In the genomic region with DNA sequence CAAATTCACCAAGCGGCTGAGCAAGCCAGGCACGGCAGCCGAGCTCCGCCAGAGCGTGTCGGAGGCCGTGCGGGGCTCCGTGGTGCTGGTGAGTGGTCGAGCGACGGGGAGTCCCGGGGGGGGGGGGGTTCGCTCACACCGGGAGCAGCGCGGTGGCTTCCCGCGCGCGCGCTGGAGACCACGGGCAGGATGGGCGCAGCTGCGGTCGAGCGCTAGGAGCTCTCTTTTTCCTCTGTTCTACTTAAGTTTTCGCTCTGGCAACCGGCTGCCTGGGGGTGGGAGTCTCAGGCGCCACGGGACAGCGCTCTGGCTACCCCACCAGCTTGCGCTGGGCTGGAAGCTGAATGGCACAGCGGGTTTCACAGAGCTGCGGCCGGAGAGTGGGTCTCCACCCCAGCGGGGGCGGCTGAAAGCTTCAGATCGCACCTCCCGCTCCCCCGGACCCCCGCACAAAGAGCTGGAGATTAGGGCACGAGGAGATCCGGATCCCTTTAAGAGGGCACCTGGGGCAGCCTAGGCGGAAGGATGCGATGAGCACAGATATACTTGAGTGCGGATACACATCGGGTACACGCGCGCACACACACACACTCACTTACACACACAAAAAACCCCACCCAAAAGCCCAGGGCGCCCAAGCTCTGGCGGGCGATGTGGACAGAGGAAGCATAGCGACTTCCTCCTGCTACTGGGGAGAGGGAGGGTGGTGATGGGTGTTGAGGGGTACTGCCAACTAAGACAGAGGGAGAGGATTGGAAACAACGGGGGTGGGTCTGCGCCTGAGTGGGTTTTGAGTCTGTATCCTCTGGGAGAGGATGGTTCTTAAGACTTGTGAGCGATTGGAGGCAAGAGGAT, we compare ENCODE assay signal across 8 mouse cellular contexts. TPM values are rescaled to one million over a fixed set of nuclear protein-coding genes. Genes with fewer than 3 reads are reported as not detected.
DNase-seq lines count a peak whose midpoint lies in the region; ATAC-seq and TF ChIP-seq lines count a peak whose summit lies in the region.

No protein-coding gene starts in this region.

- no peak for TF ChIP-seq CTCF in kidney, adult 2 months (conservative IDR thresholded peaks at IDR 0.05; ENCODE audit: insufficient read depth, insufficient read length, low read depth, low read length)
- no peak for TF ChIP-seq CTCF in midbrain, postnatal 0 days (IDR thresholded peaks at IDR 0.05)

- H3K4me1 ChIP-seq in kidney, adult 2 months (ENCODE audit: control insufficient read depth, insufficient read depth, low read length), result no peaks in the 10 kb centered on the region
- no peaks in the 10 kb centered on the region for H3K4me1 ChIP-seq in liver, embryonic 11.5 days (replicated peaks; ENCODE audit: control insufficient read depth, insufficient read depth, low read length)
- no peaks in the 10 kb centered on the region for H3K4me1 ChIP-seq in midbrain, postnatal 0 days (ENCODE audit: insufficient read depth, low read length)
- H3K4me1 ChIP-seq in stomach, embryonic 14.5 days (ENCODE audit: control insufficient read depth, insufficient read depth, low read length), result no peaks in the 10 kb centered on the region

- DNase-seq in kidney, adult 2 months, result no peak
- no peak for DNase-seq in kidney, adult 9 months
- DNase-seq in cerebellum, adult 18-20 months, result peak; percentile 5 to 22
- DNase-seq in frontal cortex, postnatal 10 days (ENCODE audit: low spot score in 2 of 2), result peak; percentile 4 to 12
- DNase-seq in liver, embryonic 11.5 days (ENCODE audit: low spot score), result peak; percentile 34
- DNase-seq in midbrain, postnatal 0 days (ENCODE audit: low spot score), result peak; percentile 15

- no peaks in the 10 kb centered on the region for H3K36me3 ChIP-seq in kidney, adult 2 months (ENCODE audit: control insufficient read depth, insufficient read depth, low read length)
- H3K36me3 ChIP-seq in liver, embryonic 11.5 days (ENCODE audit: control insufficient read depth, insufficient read depth, low read length), result no peaks in the 10 kb centered on the region
- no peaks in the 10 kb centered on the region for H3K36me3 ChIP-seq in midbrain, postnatal 0 days (ENCODE audit: insufficient read depth, low read length)
- no peaks in the 10 kb centered on the region for H3K36me3 ChIP-seq in stomach, embryonic 14.5 days (ENCODE audit: control insufficient read depth, insufficient read depth, low read length)

- 1% methylated on average over 47 of the region's 58 CpGs for WGBS in kidney, adult 2 months
- 6% methylated on average over 53 of the region's 58 CpGs for WGBS in liver, embryonic 11.5 days
- WGBS in midbrain, postnatal 0 days, result 22% methylated on average over 41 of the region's 58 CpGs
- WGBS in stomach, embryonic 14.5 days, result 23% methylated on average over 50 of the region's 58 CpGs

- H3K9me3 ChIP-seq in liver, embryonic 11.5 days (ENCODE audit: control insufficient read depth, low read length), result no peaks in the 10 kb centered on the region
- H3K9me3 ChIP-seq in midbrain, postnatal 0 days (ENCODE audit: low read length), result no peaks in the 10 kb centered on the region
- no peaks in the 10 kb centered on the region for H3K9me3 ChIP-seq in stomach, embryonic 14.5 days (ENCODE audit: control insufficient read depth, low read depth, low read length)

- H3K27me3 ChIP-seq in kidney, adult 2 months (replicated peaks; ENCODE audit: control insufficient read depth, insufficient read depth, low read length), result no peaks in the 10 kb centered on the region
- H3K27me3 ChIP-seq in liver, embryonic 11.5 days (replicated peaks; ENCODE audit: control insufficient read depth, insufficient read depth, low read length), result peaks cover 9% of the 10 kb centered on the region; the same call in 1 of the 2 replicates
- no peaks in the 10 kb centered on the region for H3K27me3 ChIP-seq in midbrain, postnatal 0 days (ENCODE audit: insufficient read depth, low read length)
- H3K27me3 ChIP-seq in stomach, embryonic 14.5 days (ENCODE audit: control insufficient read depth, insufficient read depth, low read length), result no peaks in the 10 kb centered on the region

- no peak overlapping the region for H3K27ac ChIP-seq in kidney, adult 2 months (ENCODE audit: insufficient read depth, low read depth, low read length)
- H3K27ac ChIP-seq in liver, embryonic 11.5 days (ENCODE audit: low read depth, low read length), result no peak overlapping the region
- H3K27ac ChIP-seq in midbrain, postnatal 0 days (ENCODE audit: low read depth, low read length), result peak overlapping the region; percentile 51
- H3K27ac ChIP-seq in stomach, embryonic 14.5 days (ENCODE audit: low read length), result peak overlapping the region; percentile 63; the same call in 1 of the 2 replicates

- TF ChIP-seq POLR2A in kidney, adult 2 months (IDR thresholded peaks at IDR 0.05; ENCODE audit: low read depth, low read length), result no peak

- peak overlapping the region; percentile 37; the same call in 1 of the 2 replicates for H3K9ac ChIP-seq in liver, embryonic 11.5 days (ENCODE audit: low read depth, low read length)
- peak overlapping the region; percentile 51 for H3K9ac ChIP-seq in midbrain, postnatal 0 days (replicated peaks; ENCODE audit: low read length, poor library complexity, severe bottlenecking)
- H3K9ac ChIP-seq in stomach, embryonic 14.5 days (replicated peaks; ENCODE audit: low read depth, low read length), result peak overlapping the region; percentile 48

- peak overlapping the region; percentile 61 for H3K4me3 ChIP-seq in kidney, adult 2 months (ENCODE audit: insufficient read depth, low read depth, low read length)
- peak overlapping the region; percentile 57 for H3K4me3 ChIP-seq in liver, embryonic 11.5 days (ENCODE audit: low read depth, low read length)
- peak overlapping the region; percentile 59 for H3K4me3 ChIP-seq in midbrain, postnatal 0 days (ENCODE audit: low read depth, low read length)
- peak overlapping the region; percentile 48 for H3K4me3 ChIP-seq in stomach, embryonic 14.5 days (ENCODE audit: low read depth, low read length)

- peak overlapping the region; percentile 65 for H3K4me2 ChIP-seq in liver, embryonic 11.5 days
- peak overlapping the region; percentile 58 for H3K4me2 ChIP-seq in midbrain, postnatal 0 days (ENCODE audit: low read depth, low read length, poor library complexity, severe bottlenecking)
- H3K4me2 ChIP-seq in stomach, embryonic 14.5 days (replicated peaks; ENCODE audit: low read depth, low read length), result peak overlapping the region; percentile 53

- ATAC-seq in inflammation-experienced regulatory T-cells, adult 6 months, result peak; percentile 57
- peak; percentile 26; the same call in 1 of the 2 replicates for ATAC-seq in liver, embryonic 11.5 days (replicated peaks; ENCODE audit: low FRiP score)
- ATAC-seq in midbrain, postnatal 0 days (ENCODE audit: low FRiP score), result peak; percentile 71
- ATAC-seq in stomach, embryonic 14.5 days (ENCODE audit: insufficient number of reproducible peaks, insufficient read depth, low FRiP score, low read depth), result peak; percentile 53

RNA-seq across cellular contexts. Expression of gene Dock11, which starts 0.5 kb away (rescaled TPM):
- 0.37 and 0.75 TPM in 2 replicates for polyA plus RNA-seq in kidney, adult 2 months (2012; rRNA removed)
- 10 to 100 TPM; 39.5 to 49.9 (median 41.4) TPM for polyA plus RNA-seq in inflammation-experienced regulatory T-cells, adult 6 months (2017; shearing (Covaris generic))
- 9.7 and 12.9 TPM in 2 replicates for polyA plus RNA-seq in liver, embryonic 11.5 days (2014; fragmentation: Nextera tagmentation; extraction: Ambion mirVana)
- 21.4 and 25.8 TPM in 2 replicates for total RNA-seq in midbrain, postnatal 0 days (2014; rRNA removed)
- 4.4 and 5.6 TPM in 2 replicates for polyA plus RNA-seq in midbrain, postnatal 0 days (2015; fragmentation: Nextera tagmentation; extraction: Ambion mirVana)
- polyA plus RNA-seq in stomach, embryonic 14.5 days (2014; fragmentation: Nextera tagmentation; extraction: Ambion mirVana), result 24.4 and 24.9 TPM in 2 replicates

Comparison
In these comparisons a context has a peak if more than half of its experiments do, and no peak if none do; other contexts are left out.
1. DNase-seq: peak in cerebellum, adult 18-20 months (2 of 2), frontal cortex, postnatal 10 days (2 of 2), liver, embryonic 11.5 days (single experiment) and midbrain, postnatal 0 days (single experiment); none in kidney, adult 2 months (single experiment) and kidney, adult 9 months (single experiment).
2. H3K27ac ChIP-seq: peak in midbrain, postnatal 0 days (single experiment) and stomach, embryonic 14.5 days (single experiment); none in kidney, adult 2 months (single experiment) and liver, embryonic 11.5 days (single experiment).
3. Peak in every context shown above with its lines, with median percentiles within 50 percentile points of each other: H3K4me3 ChIP-seq, ATAC-seq, H3K4me2 ChIP-seq and H3K9ac ChIP-seq.